Mouse (Mus musculus) gonadal fat pad, adult 2 months (tissue): Measurements from ENCODE around the gene Tmem140. TPM values are rescaled to one million over a fixed set of nuclear protein-coding genes. Genes with fewer than 3 reads are reported as not detected.

Experiments
- DNase-seq: peaks from one replicate; pipeline ENCODE4 v3.0.0-alpha.2; 2012; ENCODE audit warnings: low read depth
- polyA plus RNA-seq: library from polyadenylated mRNA; depleted of rRNA; stranded (reverse); fragments of >200 nt; gene quantifications from 2 replicates; pipeline ENCODE4 v1.2.3, GENCODE M21; 2012; rRNA removed

Tmem140 gene
- polyA plus RNA-seq, result 23.2 and 31.4 TPM in 2 replicates

- no peak for DNase-seq
Measured at GRCm38 (mm10) chr6:34862791-34863403, at the start of gene Tmem140. TSS of gene Tmem140 (plus strand) at chr6:34863146.

- no peak for DNase-seq
Measured at GRCm38 (mm10) chr6:34824406-34824805, 38.5 kb upstream of the Tmem140 start.

- no peak for DNase-seq
Measured at GRCm38 (mm10) chr6:34832352-34832751, 30.6 kb upstream of the Tmem140 start.

GRCm38 (mm10) chr6:34861546-34862053 lies 1.3 kb upstream of the Tmem140 start:
- no peak for DNase-seq

GRCm38 (mm10) chr6:34862381-34862780 lies 565 bp upstream of the Tmem140 start:
- no peak for DNase-seq

- no peak for DNase-seq
Measured at GRCm38 (mm10) chr6:34863786-34864514, 1.0 kb downstream of the Tmem140 start.

- no peak for DNase-seq
Measured at GRCm38 (mm10) chr6:34865213-34865612, 2.3 kb downstream of the Tmem140 start.

- DNase-seq, result no peak
Measured at GRCm38 (mm10) chr6:34865711-34866593, 3.0 kb downstream of the Tmem140 start.

- DNase-seq, result no peak
Measured at GRCm38 (mm10) chr6:34866786-34867185, 3.8 kb downstream of the Tmem140 start.

- no peak for DNase-seq
Measured at GRCm38 (mm10) chr6:34867301-34867994, 4.5 kb downstream of the Tmem140 start.

- DNase-seq, result no peak
Measured at GRCm38 (mm10) chr6:34867995-34868350, 5.0 kb downstream of the Tmem140 start.

GRCm38 (mm10) chr6:34868507-34869217 lies 5.7 kb downstream of the Tmem140 start:
- no peak for DNase-seq

- DNase-seq, result no peak
Measured at GRCm38 (mm10) chr6:34869225-34869915, 6.4 kb downstream of the Tmem140 start.

- DNase-seq, result no peak
Measured at GRCm38 (mm10) chr6:34870136-34870535, 7.2 kb downstream of the Tmem140 start.

GRCm38 (mm10) chr6:34870724-34871123 lies 7.8 kb downstream of the Tmem140 start:
- no peak for DNase-seq

GRCm38 (mm10) chr6:34871929-34872328 lies 9.0 kb downstream of the Tmem140 start:
- no peak for DNase-seq

- no peak for DNase-seq
Measured at GRCm38 (mm10) chr6:34872871-34873270, 9.9 kb downstream of the Tmem140 start.

- DNase-seq, result no peak
Measured at GRCm38 (mm10) chr6:34874101-34874921, 11.4 kb downstream of the Tmem140 start.

GRCm38 (mm10) chr6:34875268-34875761 lies 12.4 kb downstream of the Tmem140 start:
- no peak for DNase-seq
